ENCODE assay signal across 24 mouse cellular contexts in genomic region chr15:97899714-97900113, GRCm38 (mm10). TPM values are rescaled to one million over a fixed set of nuclear protein-coding genes. Genes with fewer than 3 reads are reported as not detected.
A peak's percentile ranks its signal among the peaks of the same experiment; 100 is the strongest.
DNase-seq lines count a peak whose midpoint lies in the region; ATAC-seq lines count a peak whose summit lies in the region.
"Had no signal": no experiment of that assay in that cellular context is flagged by ENCODE, and none has a peak within 500 bp of the region (broad histone marks: within the 10 kb centered on the region; RNA-seq: fewer than 3 reads in every experiment).

No protein-coding gene starts in this region.

- H3K27me3 ChIP-seq in kidney, embryonic 16.5 days (ENCODE audit: insufficient read depth, low read length): no peaks in the 10 kb centered on the region
- H3K27me3 ChIP-seq: hindbrain, embryonic 15.5 days; stomach, embryonic 15.5 days had no signal

- H3K27ac ChIP-seq in kidney, embryonic 16.5 days (ENCODE audit: low read length): no peak overlapping the region
- H3K27ac ChIP-seq: embryonic facial prominence, embryonic 13.5 days; forebrain, embryonic 13.5 days; heart, embryonic 15.5 days; hindbrain, embryonic 15.5 days; liver, embryonic 14.5 days; neural tube, embryonic 12.5 days; stomach, embryonic 15.5 days had no signal

- no peak overlapping the region for H3K9ac ChIP-seq in kidney, embryonic 16.5 days (replicated peaks; ENCODE audit: low read length)
- H3K9ac ChIP-seq: embryonic facial prominence, embryonic 13.5 days; forebrain, embryonic 13.5 days; heart, embryonic 15.5 days; hindbrain, embryonic 15.5 days; liver, embryonic 14.5 days; lung, embryonic 14.5 days; neural tube, embryonic 12.5 days; stomach, embryonic 15.5 days had no signal

- ATAC-seq in kidney, embryonic 16.5 days (ENCODE audit: low FRiP score, low TSS enrichment): no peak
- no peak for ATAC-seq in granulocyte monocyte progenitor cell, adult 5-6 weeks (replicated peaks; ENCODE audit: poor library complexity, severe bottlenecking)
- ATAC-seq: forebrain, embryonic 13.5 days had no signal

- H3K4me1 ChIP-seq in kidney, embryonic 16.5 days (ENCODE audit: insufficient read depth, low read length): peaks cover 26% of the 10 kb centered on the region
- H3K4me1 ChIP-seq: hindbrain, embryonic 15.5 days; neural tube, embryonic 12.5 days had no signal

- no peaks in the 10 kb centered on the region for H3K36me3 ChIP-seq in kidney, embryonic 16.5 days (ENCODE audit: insufficient read depth, low read length)
- H3K36me3 ChIP-seq: embryonic facial prominence, embryonic 13.5 days; heart, embryonic 15.5 days; hindbrain, embryonic 15.5 days; neural tube, embryonic 12.5 days; stomach, embryonic 15.5 days had no signal

- DNase-seq in cerebellum, adult 11-12 months: peak; percentile 14
- no peak for DNase-seq in cerebellum, adult 9-10 months
- DNase-seq in kidney, adult 18-20 months: peak; percentile 79
- peak; percentile 82 for DNase-seq in fat pad, adult 2 months (ENCODE audit: extremely low read depth, low read depth, low spot score)
- DNase-seq in kidney, postnatal 25 days: peak; percentile 89 to 94
- DNase-seq in gastrocnemius, adult 8-10 months (ENCODE audit: low spot score in 2 of 2): no peak
- DNase-seq: adrenal gland, postnatal 25 days; heart, postnatal 36 days; lung, embryonic 14.5 days; lung, postnatal 36 days; midbrain, embryonic 14.5 days; right cerebral cortex, postnatal 4 days; thymus, postnatal 25 days had no signal

- no peak overlapping the region for H3K4me3 ChIP-seq in kidney, embryonic 16.5 days (ENCODE audit: low read length)
- H3K4me3 ChIP-seq: embryonic facial prominence, embryonic 13.5 days; erythroblast, embryonic 14.5 days; forebrain, embryonic 13.5 days; heart, embryonic 15.5 days; hindbrain, embryonic 15.5 days; megakaryocyte, embryonic 14.5 days; neural tube, embryonic 12.5 days; stomach, embryonic 15.5 days had no signal

- no peaks in the 10 kb centered on the region for H3K9me3 ChIP-seq in kidney, embryonic 16.5 days (ENCODE audit: low read length)
- H3K9me3 ChIP-seq: embryonic facial prominence, embryonic 13.5 days; forebrain, embryonic 13.5 days; heart, embryonic 15.5 days; hindbrain, embryonic 15.5 days; megakaryocyte, embryonic 14.5 days; neural tube, embryonic 12.5 days; stomach, embryonic 15.5 days had no signal

- no peak overlapping the region for H3K4me2 ChIP-seq in kidney, embryonic 16.5 days (replicated peaks; ENCODE audit: low read depth, low read length)
- H3K4me2 ChIP-seq: embryonic facial prominence, embryonic 13.5 days; forebrain, embryonic 13.5 days; heart, embryonic 15.5 days; hindbrain, embryonic 15.5 days; lung, embryonic 14.5 days; neural tube, embryonic 12.5 days; stomach, embryonic 15.5 days had no signal

- WGBS in kidney, embryonic 16.5 days: 69% methylated on average over 8 of the region's 8 CpGs

RNA-seq across cellular contexts. Expression of gene Vdr, which starts 10.7 kb away (rescaled TPM):
- 9.6 and 10.5 TPM in 2 replicates for polyA plus RNA-seq in kidney, embryonic 16.5 days (2015; fragmentation: Nextera tagmentation; extraction: Ambion mirVana)
- 12.9 and 25.6 TPM in 2 replicates for total RNA-seq in granulocyte monocyte progenitor cell, adult 5-6 weeks (2014; fragmentation: Nextera tagmentation)
- 2.3 and 2.5 TPM in 2 replicates for total RNA-seq in granulocyte monocyte progenitor cell, adult 5-6 weeks (2017)
- under 1 TPM in 3 of 4 experiments, not detected in 1; 0.07 to 0.13 (median 0.10) TPM for total RNA-seq in gastrocnemius, adult 8-10 months (2022)
- polyA plus RNA-seq: erythroblast, embryonic 14.5 days; forebrain, embryonic 13.5 days; midbrain, embryonic 14.5 days had no signal

RNA-seq across cellular contexts. Expression of gene Hdac7, which starts 55.4 kb away (rescaled TPM):
- polyA plus RNA-seq in kidney, embryonic 16.5 days (2015; fragmentation: Nextera tagmentation; extraction: Ambion mirVana): 37.3 and 40.0 TPM in 2 replicates
- 33.3 and 52.1 TPM in 2 replicates for total RNA-seq in granulocyte monocyte progenitor cell, adult 5-6 weeks (2014; fragmentation: Nextera tagmentation)
- 3.5 and 6.1 TPM in 2 replicates for total RNA-seq in granulocyte monocyte progenitor cell, adult 5-6 weeks (2017)
- 1 to 10 TPM; 5.8 to 9.6 (median 9.3) TPM for total RNA-seq in gastrocnemius, adult 8-10 months (2022)

Comparison
In these comparisons a context has a peak if more than half of its experiments do, and no peak if none do; other contexts are left out.
1. DNase-seq: peak in cerebellum, adult 11-12 months (single experiment), kidney, adult 18-20 months (single experiment), fat pad, adult 2 months (single experiment) and kidney, postnatal 25 days (2 of 2); none in cerebellum, adult 9-10 months (single experiment) and gastrocnemius, adult 8-10 months (0 of 2).